Mouse (Mus musculus): ENCODE measurements around the gene Kcnk5. TPM values are rescaled to one million over a fixed set of nuclear protein-coding genes. Genes with fewer than 3 reads are reported as not detected.
A peak's percentile ranks its signal among the peaks of the same experiment; 100 is the strongest.

The Kcnk5 gene
- polyA plus RNA-seq, 1 experiment from 2014 or later = 5.1 TPM

DNA sequence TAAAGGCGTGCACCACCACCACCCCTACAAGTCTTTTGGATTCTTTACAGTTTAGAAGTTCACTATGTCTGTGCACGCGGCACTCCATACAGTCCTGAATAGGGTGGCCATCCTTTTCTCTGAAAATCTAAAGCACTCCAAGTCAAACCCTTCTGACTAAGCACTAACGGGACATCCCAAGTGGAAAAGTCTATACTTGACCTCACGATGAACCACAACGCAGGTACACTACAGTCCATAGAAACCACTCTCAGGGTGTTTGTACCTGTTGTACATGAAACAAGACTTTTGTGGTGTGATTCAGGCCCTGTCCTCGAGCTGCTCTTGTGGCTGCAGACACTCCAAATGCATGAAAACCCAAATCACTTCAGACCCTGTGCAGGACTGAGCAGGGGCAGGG, 6.5 kb downstream of the Kcnk5 start:
- Histone ChIP-seq H3K4me1 (ENCODE audit: insufficient read depth) (peaks cover 38% of the 10 kb centered on the region), H3K27ac (ENCODE audit: low read depth) (peak overlapping the region; percentile 7; the same call in 1 of the 2 replicates), H3K9ac (replicated peaks) (no peak overlapping the region), H3K36me3 (replicated peaks; ENCODE audit: insufficient read depth, low read length) (no peaks in the 10 kb centered on the region), H3K4me2 (ENCODE audit: low read depth, low read length) (no peak overlapping the region), H3K9me3 (ENCODE audit: low read length) (no peaks in the 10 kb centered on the region), H3K4me3 (ENCODE audit: low read depth, low read length) (no peak overlapping the region), H3K27me3 (ENCODE audit: insufficient read depth, low read length) (no peaks in the 10 kb centered on the region)
- WGBS (ENCODE audit: insufficient replicate concordance) = 80% methylated on average over 7 of the region's 7 CpGs
- no peak for ATAC-seq
- TF ChIP-seq EP300 (IDR thresholded peaks at IDR 0.05; ENCODE audit: low read depth) = no peak
- TF ChIP-seq CTCF (IDR thresholded peaks at IDR 0.05; ENCODE audit: low read depth) = no peak
- no peak for DNase-seq

- Histone ChIP-seq H3K27me3 (ENCODE audit: insufficient read depth, low read length) (no peaks in the 10 kb centered on the region), H3K36me3 (replicated peaks; ENCODE audit: insufficient read depth, low read length) (no peaks in the 10 kb centered on the region), H3K27ac (ENCODE audit: low read depth) (no peak overlapping the region), H3K9me3 (ENCODE audit: low read length) (no peaks in the 10 kb centered on the region), H3K4me3 (ENCODE audit: low read depth, low read length) (no peak overlapping the region), H3K4me2 (ENCODE audit: low read depth, low read length) (no peak overlapping the region), H3K4me1 (ENCODE audit: insufficient read depth) (peaks cover 34% of the 10 kb centered on the region), H3K9ac (replicated peaks) (no peak overlapping the region)
- TF ChIP-seq EP300 (IDR thresholded peaks at IDR 0.05; ENCODE audit: low read depth) (no peak), CTCF (IDR thresholded peaks at IDR 0.05; ENCODE audit: low read depth) (no peak)
- ATAC-seq (no peak), DNase-seq (no peak)
- WGBS (ENCODE audit: insufficient replicate concordance) = 65% methylated on average over 6 of the region's 6 CpGs
Measured at GRCm38 (mm10) chr14:20174696-20175095, 6.9 kb downstream of the Kcnk5 start.

GRCm38 (mm10) chr14:20173873-20174490, 7.6 kb downstream of the Kcnk5 start:
- no peak overlapping the region for H3K4me3 ChIP-seq (ENCODE audit: low read depth, low read length)
- 0 out of 2 replicates have a peak overlapping the region, but pooled peaks have one; percentile 40 for H3K27ac ChIP-seq (ENCODE audit: low read depth)
- H3K4me2 ChIP-seq (ENCODE audit: low read depth, low read length) = no peak overlapping the region
- no peaks in the 10 kb centered on the region for H3K36me3 ChIP-seq (replicated peaks; ENCODE audit: insufficient read depth, low read length)
- peaks cover 27% of the 10 kb centered on the region for H3K4me1 ChIP-seq (ENCODE audit: insufficient read depth)
- H3K9me3 ChIP-seq (ENCODE audit: low read length) = no peaks in the 10 kb centered on the region
- no peak overlapping the region for H3K9ac ChIP-seq (replicated peaks)
- H3K27me3 ChIP-seq (ENCODE audit: insufficient read depth, low read length) = no peaks in the 10 kb centered on the region
- ATAC-seq = no peak
- DNase-seq = no peak
- WGBS (ENCODE audit: insufficient replicate concordance) = 61% methylated on average over 14 of the region's 14 CpGs
- TF ChIP-seq CTCF (IDR thresholded peaks at IDR 0.05; ENCODE audit: low read depth) (no peak), EP300 (IDR thresholded peaks at IDR 0.05; ENCODE audit: low read depth) (no peak)

GRCm38 (mm10) chr14:20172924-20173323, 8.7 kb downstream of the Kcnk5 start:
- Histone ChIP-seq H3K27me3 (ENCODE audit: insufficient read depth, low read length) (no peaks in the 10 kb centered on the region), H3K9me3 (ENCODE audit: low read length) (no peaks in the 10 kb centered on the region), H3K9ac (replicated peaks) (no peak overlapping the region), H3K4me1 (ENCODE audit: insufficient read depth) (peaks cover 30% of the 10 kb centered on the region), H3K36me3 (replicated peaks; ENCODE audit: insufficient read depth, low read length) (no peaks in the 10 kb centered on the region), H3K4me2 (ENCODE audit: low read depth, low read length) (no peak overlapping the region), H3K27ac (ENCODE audit: low read depth) (0 out of 2 replicates have a peak overlapping the region, but pooled peaks have one; percentile 40), H3K4me3 (ENCODE audit: low read depth, low read length) (no peak overlapping the region)
- DNase-seq (no peak), ATAC-seq (no peak)
- 39% methylated on average over 4 of the region's 4 CpGs for WGBS (ENCODE audit: insufficient replicate concordance)
- no peak for TF ChIP-seq CTCF (IDR thresholded peaks at IDR 0.05; ENCODE audit: low read depth)
- no peak for TF ChIP-seq EP300 (IDR thresholded peaks at IDR 0.05; ENCODE audit: low read depth)

DNA sequence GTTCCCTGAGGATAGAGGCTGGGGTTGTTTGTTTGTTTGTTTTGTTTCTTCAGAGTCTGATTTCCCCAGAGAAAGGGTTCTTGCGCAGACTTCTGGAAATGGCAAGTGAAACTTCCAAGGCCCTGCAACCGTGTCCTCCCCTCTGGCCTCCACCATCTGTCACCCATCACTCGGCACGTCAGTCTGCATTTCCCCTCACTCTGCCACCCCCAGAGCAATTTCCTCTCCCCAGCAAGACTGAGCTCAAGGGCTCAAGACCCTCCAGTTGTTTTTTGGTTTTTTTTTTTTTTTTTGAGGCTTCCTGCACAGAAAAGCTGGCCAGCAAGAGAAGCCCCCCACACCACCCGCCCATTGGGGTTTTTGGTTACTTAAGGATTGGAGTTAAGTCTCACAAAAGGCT, 9.1 kb downstream of the Kcnk5 start:
- no peak overlapping the region for H3K9ac ChIP-seq (replicated peaks)
- H3K4me3 ChIP-seq (ENCODE audit: low read depth, low read length) = no peak overlapping the region
- peaks cover 30% of the 10 kb centered on the region for H3K4me1 ChIP-seq (ENCODE audit: insufficient read depth)
- no peaks in the 10 kb centered on the region for H3K36me3 ChIP-seq (replicated peaks; ENCODE audit: insufficient read depth, low read length)
- no peak for ATAC-seq
- no peaks in the 10 kb centered on the region for H3K27me3 ChIP-seq (ENCODE audit: insufficient read depth, low read length)
- no peak overlapping the region for H3K4me2 ChIP-seq (ENCODE audit: low read depth, low read length)
- H3K27ac ChIP-seq (ENCODE audit: low read depth) = 0 out of 2 replicates have a peak overlapping the region, but pooled peaks have one; percentile 12
- no peak for TF ChIP-seq CTCF (IDR thresholded peaks at IDR 0.05; ENCODE audit: low read depth)
- TF ChIP-seq EP300 (IDR thresholded peaks at IDR 0.05; ENCODE audit: low read depth) = no peak
- WGBS (ENCODE audit: insufficient replicate concordance) = 49% methylated on average over 5 of the region's 5 CpGs
- no peaks in the 10 kb centered on the region for H3K9me3 ChIP-seq (ENCODE audit: low read length)
- no peak for DNase-seq

- Histone ChIP-seq H3K4me3 (ENCODE audit: low read depth, low read length) (no peak overlapping the region), H3K4me2 (ENCODE audit: low read depth, low read length) (no peak overlapping the region), H3K4me1 (ENCODE audit: insufficient read depth) (peaks cover 37% of the 10 kb centered on the region), H3K9me3 (ENCODE audit: low read length) (no peaks in the 10 kb centered on the region), H3K9ac (replicated peaks) (no peak overlapping the region), H3K27me3 (ENCODE audit: insufficient read depth, low read length) (no peaks in the 10 kb centered on the region), H3K27ac (ENCODE audit: low read depth) (no peak overlapping the region), H3K36me3 (replicated peaks; ENCODE audit: insufficient read depth, low read length) (no peaks in the 10 kb centered on the region)
- no peak for TF ChIP-seq EP300 (IDR thresholded peaks at IDR 0.05; ENCODE audit: low read depth)
- TF ChIP-seq CTCF (IDR thresholded peaks at IDR 0.05; ENCODE audit: low read depth) = no peak
- WGBS (ENCODE audit: insufficient replicate concordance) = 72% methylated on average over 3 of the region's 3 CpGs
- ATAC-seq (no peak), DNase-seq (no peak)
Measured at GRCm38 (mm10) chr14:20171840-20172239, 9.8 kb downstream of the Kcnk5 start.

Data from liver, postnatal 0 days (tissue).